Mouse (Mus musculus): ENCODE measurements around the gene Polr3h.

Polr3h gene

GRCm38 (mm10) chr15:81949476-81950131 lies 23.6 kb upstream of the Polr3h start:
- no peak for DNase-seq (ENCODE audit: low read depth, low spot score)

DNA sequence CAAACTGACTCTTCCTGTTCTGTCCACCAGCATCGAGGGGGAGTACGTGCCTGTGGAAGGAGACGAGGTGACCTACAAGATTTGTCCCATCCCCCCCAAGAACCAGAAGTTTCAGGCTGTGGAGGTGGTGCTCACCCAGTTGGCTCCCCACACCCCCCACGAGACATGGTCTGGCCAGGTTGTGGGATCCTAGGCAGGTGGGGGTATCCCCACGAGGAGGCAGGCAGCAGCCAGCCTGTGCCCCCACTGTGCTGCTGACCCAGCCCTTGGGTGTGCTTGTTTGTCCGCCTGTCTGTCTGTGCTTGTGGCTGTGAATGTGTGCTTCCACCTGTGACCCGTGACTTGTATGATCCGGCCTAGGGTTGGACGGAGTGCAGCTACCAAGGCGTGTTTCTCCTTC lies 23.0 kb upstream of the Polr3h start:
- no peak for DNase-seq (ENCODE audit: low read depth, low spot score)

DNA sequence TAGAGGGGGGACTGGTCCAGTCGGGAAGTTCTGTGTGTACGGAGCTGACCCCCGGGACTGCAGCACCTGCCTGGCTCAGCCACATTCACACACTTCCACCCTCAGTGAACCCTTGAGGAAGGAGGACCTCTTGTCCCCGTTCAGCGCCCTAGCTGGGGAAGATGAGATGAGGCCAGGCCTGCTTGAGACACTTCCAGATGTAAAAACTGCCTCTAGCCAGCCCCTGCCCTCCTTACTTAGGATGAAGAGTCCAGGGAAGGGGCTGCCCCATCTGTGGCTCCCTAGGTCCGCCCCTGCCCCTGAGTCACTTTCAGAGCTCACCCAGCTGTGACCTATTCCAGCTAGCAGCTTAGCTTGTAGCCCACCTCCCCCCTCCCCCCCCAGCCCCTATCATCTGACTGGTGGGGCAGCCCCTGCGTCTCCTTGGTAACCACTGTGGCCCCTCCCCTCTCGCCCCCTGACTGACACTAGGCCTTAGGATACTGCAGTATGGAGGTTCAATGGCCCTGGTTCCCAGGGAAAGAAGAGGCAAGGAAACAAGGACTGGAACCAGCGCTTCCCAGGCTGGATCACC lies 17.2 kb upstream of the Polr3h start:
- no peak for DNase-seq (ENCODE audit: low read depth, low spot score)

DNA sequence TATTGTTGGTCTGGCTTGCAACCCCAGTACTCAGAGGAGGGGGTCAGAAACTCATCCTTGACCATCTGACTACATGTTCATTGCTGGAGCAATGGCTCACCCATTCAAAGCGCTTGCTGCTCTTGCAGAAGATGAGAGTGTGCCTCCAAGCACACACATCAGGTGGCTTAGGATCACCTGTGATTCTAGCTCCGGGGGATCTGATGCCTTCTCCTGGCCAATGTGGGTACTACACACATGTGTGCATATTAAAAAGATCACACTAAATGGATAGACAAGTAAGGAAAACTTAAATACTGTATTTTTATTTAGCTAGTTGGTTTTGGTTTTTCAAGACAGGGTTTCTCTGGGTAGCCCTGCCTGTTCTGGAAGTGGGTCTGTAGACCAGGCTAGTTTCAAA lies 15.0 kb upstream of the Polr3h start:
- DNase-seq (ENCODE audit: low read depth, low spot score): no peak

GRCm38 (mm10) chr15:81940219-81940618 lies 14.2 kb upstream of the Polr3h start:
- no peak for DNase-seq (ENCODE audit: low read depth, low spot score)

DNA sequence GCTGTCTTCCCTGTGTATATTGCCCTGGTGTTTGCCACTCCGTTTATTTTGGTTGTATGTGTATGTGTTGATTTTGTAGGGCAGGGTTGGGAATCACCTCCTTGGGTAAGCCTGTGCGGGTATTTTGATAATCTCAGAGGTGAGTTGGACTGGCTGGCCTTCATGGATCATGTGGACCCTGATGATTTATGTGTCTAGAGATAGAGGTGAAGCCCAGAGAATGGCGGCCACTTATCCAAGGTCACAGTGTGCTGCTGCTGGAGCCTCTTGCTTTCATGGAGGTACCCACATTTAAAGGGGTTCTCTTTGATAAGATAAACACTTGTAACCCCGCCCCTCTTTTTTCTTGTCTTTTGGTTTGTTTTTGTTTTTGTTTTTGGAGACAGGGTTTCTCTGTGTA lies 13.7 kb upstream of the Polr3h start:
- DNase-seq (ENCODE audit: low read depth, low spot score): no peak

GRCm38 (mm10) chr15:81939157-81939715 lies 13.2 kb upstream of the Polr3h start:
- DNase-seq (ENCODE audit: low read depth, low spot score): no peak

- DNase-seq (ENCODE audit: low read depth, low spot score): no peak
Observed at GRCm38 (mm10) chr15:81938246-81938645, 12.2 kb upstream of the Polr3h start.

GRCm38 (mm10) chr15:81937098-81937972 lies 11.3 kb upstream of the Polr3h start:
- no peak for DNase-seq (ENCODE audit: low read depth, low spot score)

DNA sequence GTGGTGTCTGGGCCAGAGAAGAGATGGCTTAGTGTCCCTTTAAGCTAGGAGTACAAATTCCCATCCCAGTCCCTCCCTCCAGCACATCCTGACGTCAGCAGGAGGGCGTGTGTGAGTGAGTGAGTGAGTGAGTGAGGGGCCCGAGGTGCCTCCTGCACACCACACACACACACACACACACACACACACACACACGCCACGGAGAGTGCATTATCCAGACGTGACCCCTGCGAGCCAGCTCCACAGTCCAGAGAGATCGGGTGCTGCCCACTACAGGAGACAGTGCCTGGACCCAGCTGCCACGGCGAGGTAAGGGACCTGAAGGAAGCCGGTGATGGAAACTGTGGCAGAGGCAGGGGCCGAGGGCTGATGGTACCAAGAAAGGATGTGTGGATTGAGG lies 10.6 kb upstream of the Polr3h start, which contains the start of gene Csdc2:
Csdc2 (plus strand) TSS at position 81 of the 400 bp plus-strand sequence.
- no peak for DNase-seq (ENCODE audit: low read depth, low spot score)

GRCm38 (mm10) chr15:81935869-81936637 lies 10.0 kb upstream of the Polr3h start:
- no peak for DNase-seq (ENCODE audit: low read depth, low spot score)

DNA sequence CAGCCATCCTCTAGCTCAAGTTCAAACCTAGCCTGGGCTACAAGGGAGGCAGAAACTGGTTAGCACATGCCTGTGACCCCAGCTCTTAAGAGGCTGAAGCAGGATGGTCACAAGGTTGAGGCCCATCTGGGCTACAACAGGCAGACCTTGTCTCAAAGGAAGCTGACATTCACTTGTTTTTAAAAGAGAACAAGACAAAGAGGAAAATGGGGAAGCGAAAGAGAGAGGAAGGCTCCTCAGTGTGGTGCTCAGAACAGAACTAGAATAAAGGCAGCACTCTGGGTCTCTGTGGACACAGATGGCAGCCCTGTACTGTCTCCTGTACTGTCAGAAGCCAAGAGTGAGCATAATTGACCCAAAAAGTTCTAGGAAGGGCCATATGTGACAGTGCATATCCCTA lies 7.9 kb upstream of the Polr3h start:
- DNase-seq (ENCODE audit: low read depth, low spot score): no peak

- DNase-seq (ENCODE audit: low read depth, low spot score): no peak
Observed at GRCm38 (mm10) chr15:81932951-81933470, 7.0 kb upstream of the Polr3h start.

DNA sequence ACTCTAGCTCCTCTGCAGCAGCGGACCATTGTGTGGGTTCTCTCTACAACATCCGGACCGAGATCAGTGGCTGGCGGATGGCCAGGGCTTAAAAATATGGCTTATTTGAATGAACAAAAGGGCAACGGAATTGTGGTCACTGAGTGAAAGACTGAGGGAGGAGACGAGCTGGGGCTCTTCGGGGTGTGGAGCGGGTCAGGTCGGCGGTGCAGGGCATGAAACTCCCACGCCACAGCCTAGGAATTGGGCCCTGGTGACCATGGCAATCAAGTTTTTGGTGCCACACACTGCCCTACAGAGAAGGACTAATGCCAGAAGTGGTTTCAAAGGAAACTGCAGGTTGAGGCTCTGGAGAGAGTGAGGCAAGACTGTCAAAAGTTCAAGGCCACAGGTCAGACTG lies 2.2 kb upstream of the Polr3h start:
- DNase-seq (ENCODE audit: low read depth, low spot score): no peak

DNA sequence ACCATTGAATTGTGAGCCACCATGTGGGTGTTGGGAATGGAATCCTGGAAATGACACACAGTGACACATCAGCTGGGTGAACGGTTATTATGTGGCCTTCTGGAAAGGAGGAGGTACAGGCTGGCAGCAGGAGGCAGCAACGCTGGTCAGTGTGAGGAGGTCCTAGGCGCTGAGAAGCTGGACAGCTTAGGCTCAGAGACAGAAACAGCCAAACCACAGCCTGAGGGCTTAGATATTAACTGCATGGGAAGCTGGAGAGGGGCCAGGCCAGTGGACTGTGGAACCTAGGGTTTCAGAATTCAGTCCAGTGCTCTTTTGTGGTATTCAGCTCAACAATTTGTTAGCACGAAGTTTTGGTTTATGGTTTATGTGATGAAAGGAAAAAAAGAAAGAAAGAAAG lies 1.7 kb upstream of the Polr3h start:
- no peak for DNase-seq (ENCODE audit: low read depth, low spot score)

DNA sequence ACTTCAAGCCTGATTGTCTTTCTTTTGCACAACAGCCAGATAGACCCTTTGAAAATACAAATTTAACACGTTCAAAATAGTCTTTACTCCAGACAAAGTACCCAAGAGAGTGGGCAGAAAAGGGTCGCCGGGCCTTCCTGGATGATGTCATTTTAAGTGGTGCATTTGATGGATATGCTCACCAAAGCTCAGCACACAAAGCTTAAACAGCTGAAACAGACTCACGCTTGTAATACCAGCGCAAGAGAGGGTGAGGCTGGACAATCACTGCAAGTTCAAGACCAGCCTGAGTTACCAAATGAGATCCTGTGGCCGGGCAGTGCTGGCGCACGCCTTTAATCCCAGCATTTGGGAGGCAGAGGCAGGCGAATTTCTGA lies 394 bp upstream of the Polr3h start:
- DNase-seq (ENCODE audit: low read depth, low spot score): no peak

- no peak for DNase-seq (ENCODE audit: low read depth, low spot score)
Observed at GRCm38 (mm10) chr15:81924933-81925332, 1.1 kb downstream of the Polr3h start.

DNA sequence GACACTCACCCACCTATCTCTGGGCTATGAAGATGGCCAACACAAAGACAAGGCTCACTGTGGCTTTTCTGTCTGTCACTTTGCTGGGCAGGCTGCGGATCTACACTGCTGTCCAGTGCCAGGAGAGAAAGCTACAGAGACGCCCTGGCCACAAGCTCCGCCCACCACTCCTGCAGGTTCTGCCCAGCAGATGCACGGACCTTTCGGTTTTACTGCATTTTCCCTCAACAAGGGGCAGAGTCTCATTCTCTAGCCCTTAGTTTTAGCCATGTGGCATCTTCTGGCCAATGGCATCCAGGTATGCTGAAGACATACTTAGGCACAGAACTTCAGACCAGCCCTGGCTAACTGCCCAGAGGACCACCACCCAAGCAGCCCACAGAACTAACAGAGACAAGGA lies 4.8 kb downstream of the Polr3h start:
- no peak for DNase-seq (ENCODE audit: low read depth, low spot score)

GRCm38 (mm10) chr15:81920546-81921217 lies 5.4 kb downstream of the Polr3h start:
- no peak for DNase-seq (ENCODE audit: low read depth, low spot score)

GRCm38 (mm10) chr15:81919062-81919461 lies 7.0 kb downstream of the Polr3h start:
- DNase-seq (ENCODE audit: low read depth, low spot score): no peak
